Mouse (Mus musculus) neutrophil, adult 5-6 weeks (primary cell): ENCODE data around the gene Cdk4. TPM values are rescaled to one million over a fixed set of nuclear protein-coding genes. Genes with fewer than 3 reads are reported as not detected.
"Not testable (repeated sequence)": the region's sequence is repeated elsewhere in the genome, so short reads cannot be mapped to it uniquely, and the experiment has no call there.

Experiments used
- ATAC-seq: fragments of 151-379, 151-347 bp; 2 replicates; pipeline ENCODE4 v1.8.0; 2017; ENCODE audit warnings: mild to moderate bottlenecking, moderate TSS enrichment; ENCODE audit not compliant: insufficient number of reproducible peaks, poor library complexity, low FRiP score, severe bottlenecking; ENCODE audit errors: extremely low read depth
- total RNA-seq: library from RNA; stranded (forward); fragments of 200-1000 nt; gene quantifications from 2 replicates; pipeline ENCODE4 v1.2.3, GENCODE M21; 2017

Cdk4 gene
- total RNA-seq, 1 experiment from 2014 or later = 31.7 TPM

- peak; percentile 65 for ATAC-seq
Observed at GRCm38 (mm10) chr10:127070190-127071121, 7.1 kb downstream of the Cdk4 start, which contains the start of gene Tspan31. Gene Tspan31 (minus strand): TSS chr10:127070264.

GRCm38 (mm10) chr10:127071203-127071602 is 7.9 kb downstream of the Cdk4 start:
- ATAC-seq = no peak

DNA sequence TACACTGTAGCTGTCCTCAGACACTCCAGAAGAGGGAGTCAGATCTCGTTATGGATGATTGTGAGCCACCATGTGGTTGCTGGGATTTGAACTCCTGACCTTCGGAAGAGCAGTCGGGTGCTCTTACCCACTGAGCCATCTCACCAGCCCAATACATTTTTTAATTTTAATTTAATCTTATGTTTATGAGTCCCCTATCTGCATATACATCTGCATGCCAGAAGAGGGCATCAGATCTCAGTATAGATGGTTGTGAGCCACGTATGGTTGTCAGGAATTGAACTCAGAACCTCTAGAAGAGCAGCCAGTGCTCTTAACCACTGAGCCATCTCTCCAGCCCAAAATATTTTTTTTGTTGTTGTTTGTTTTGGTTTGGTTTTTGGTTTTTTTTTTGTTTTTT is 8.9 kb downstream of the Cdk4 start:
- ATAC-seq = not testable (repeated sequence)

DNA sequence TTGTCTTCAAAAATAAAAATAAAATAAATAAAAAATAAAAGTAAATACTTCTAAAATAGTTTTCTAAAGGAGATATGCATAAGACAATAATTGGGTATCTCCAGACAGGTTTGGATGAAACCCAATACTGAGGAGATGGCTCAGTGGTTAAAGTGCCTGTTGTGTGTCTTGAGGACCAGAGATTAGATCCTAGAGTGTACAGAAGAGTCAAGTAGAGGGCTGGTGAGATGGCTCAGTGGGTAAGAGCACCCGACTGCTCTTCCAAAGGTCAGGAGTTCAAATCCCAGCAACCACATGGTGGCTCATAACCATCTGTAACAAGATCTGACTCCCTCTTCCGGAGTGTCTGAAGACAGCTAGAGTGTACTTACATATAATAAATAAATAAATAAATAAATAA is 9.6 kb downstream of the Cdk4 start:
- ATAC-seq = not testable (repeated sequence)

- ATAC-seq = no peak
Observed at GRCm38 (mm10) chr10:127073981-127074380, 10.6 kb downstream of the Cdk4 start.

DNA sequence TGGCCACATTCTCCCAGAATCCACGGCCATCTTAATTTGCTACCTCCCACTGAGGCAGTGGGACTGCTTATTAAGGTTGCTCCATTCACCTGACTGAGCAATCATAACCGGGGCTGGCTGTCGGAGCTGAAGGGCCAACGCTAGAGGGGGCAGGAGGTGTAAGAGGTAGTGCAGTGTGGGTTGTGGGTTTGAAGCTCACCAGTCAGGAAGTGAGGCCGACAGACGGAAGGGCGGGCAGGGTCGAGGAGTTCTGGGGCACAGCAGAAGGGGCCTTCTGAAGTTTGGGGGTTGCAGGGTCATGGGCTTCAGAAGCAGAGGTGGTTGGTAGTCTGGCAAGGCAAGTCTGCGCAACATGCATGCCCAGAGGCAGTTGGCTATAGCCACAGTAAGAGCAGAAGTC is 11.7 kb downstream of the Cdk4 start, which contains the start of gene Agap2:
Agap2 (plus strand) TSS at position 205 of the 400 bp plus-strand sequence.
- peak; percentile 82 for ATAC-seq

DNA sequence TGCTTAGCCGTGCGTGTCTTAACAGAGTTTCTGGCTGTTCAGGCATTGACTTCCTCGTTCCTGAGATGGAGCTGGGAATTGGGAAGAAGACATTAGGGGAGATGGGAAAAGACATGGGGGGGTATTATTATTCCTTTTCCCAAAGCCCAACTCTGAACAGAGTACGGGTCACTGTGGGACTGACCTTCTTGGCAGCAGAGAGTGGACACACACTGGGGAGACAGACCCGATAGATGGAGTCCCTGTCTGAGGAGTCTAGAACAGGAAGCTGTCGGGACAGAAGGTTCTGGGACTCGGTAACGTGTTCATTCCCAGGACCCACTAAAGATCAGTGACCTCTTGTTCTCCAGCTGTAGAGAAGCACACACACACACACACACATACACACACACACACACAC is 12.3 kb downstream of the Cdk4 start:
- ATAC-seq = no peak

GRCm38 (mm10) chr10:127076082-127076481 is 12.7 kb downstream of the Cdk4 start:
- ATAC-seq = peak; percentile 78

DNA sequence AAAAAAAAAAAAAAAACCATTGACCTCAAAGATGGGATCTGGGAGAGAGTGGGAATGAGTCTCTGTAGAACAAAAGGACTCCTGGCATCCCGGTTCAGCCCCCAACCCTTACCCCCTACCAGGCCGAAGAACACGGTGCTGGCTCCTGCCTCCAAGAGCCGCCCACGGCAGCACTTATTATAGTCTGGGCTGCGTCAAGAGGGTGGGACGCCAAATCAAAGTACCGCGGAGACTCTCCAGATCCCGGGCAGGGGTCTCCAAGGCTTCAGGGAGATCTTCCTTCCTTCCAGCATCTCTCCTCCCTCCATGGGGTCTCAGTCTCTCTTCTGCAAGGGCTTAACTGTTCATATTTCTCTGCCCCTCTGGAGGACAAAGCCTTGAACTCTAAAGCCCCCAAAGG is 14.2 kb downstream of the Cdk4 start:
- ATAC-seq = no peak

- ATAC-seq = no peak
Observed at GRCm38 (mm10) chr10:127078001-127078676, 14.8 kb downstream of the Cdk4 start.

DNA sequence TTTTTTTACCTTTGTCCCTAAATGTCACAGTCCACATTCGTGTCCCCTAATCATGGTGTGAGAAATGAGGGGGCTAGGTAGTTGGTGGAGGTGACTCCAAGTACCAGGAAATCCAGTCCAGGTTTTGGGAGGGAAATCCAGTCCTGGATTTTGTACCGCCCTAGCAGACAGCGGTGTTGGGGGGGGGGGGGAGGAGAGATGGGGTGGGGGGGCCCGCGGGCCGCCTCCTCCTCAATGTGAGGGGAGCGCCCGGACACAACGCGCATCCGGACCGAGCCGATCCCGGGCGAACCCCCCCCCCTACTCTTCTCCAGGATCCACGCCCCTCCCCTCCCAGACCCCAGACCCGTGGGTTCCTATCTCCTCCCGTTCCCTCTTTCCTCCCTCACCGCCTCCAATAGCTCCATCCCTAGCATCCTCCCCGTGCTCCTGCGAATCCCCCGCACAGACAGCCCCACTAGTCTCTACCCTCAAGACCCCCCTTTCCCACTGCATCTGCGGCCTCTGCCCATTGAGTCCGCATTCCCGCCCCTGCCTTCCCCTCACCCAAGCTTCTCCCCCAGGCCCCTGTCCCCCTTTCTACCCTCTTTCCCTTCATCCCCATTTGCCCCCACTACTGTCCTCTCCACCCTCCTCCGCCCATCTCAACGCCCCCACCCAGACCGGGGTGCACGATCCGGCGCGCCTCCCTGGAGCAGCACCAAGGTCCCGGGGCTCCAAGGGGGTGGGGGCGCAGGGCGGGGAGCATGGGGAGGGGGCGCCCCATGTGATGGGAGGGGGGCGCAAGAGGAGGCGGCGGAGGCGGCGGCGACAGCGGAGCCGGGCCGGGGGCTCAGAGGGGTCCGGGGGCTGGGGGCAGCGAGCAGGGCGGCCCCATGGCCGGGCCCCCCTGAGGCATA is 15.6 kb downstream of the Cdk4 start:
- ATAC-seq = no peak

GRCm38 (mm10) chr10:127079665-127080391 is 16.5 kb downstream of the Cdk4 start:
- ATAC-seq = no peak

DNA sequence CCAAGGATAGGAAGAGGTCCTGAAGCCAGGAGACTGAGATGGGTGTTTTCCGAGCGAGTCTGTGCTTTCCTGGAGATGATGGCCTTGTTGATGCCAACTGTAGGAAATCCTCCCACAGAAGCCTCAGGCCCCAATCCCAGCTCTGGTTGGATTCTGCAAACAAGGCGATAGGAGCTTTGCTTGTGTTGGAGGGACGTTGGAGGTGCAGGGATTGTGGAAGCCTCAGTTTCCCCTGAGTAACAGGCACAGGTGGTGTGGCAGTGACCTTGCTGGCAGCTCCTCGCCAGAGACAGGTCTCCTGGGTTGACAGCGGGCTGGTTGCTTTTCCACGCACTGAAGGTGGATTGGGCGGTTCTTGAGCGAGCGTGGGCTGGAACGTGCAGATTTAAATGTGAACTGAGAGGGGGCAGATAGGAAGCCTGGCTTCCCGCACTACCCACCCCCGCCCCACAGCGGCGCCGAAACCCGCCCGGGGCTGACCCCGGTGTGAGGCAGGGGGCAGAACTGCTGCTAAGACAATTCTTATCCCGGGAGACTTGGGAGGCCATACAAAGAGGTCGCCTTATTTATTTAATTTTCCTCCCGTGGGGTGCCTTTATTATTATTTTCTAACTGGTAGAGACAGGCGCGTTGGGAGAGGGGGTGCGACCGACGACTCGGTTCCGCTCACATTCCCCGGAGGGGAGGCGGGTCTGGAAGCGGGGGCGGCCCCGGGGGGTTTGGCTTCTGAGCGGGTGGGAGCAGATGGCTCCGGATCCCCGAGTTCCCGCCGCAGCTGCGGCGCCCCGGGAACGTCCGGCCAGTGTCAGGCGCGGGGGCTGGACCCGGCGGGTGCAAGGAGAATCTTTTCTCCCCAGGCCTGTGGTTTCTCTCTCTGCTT is 17.8 kb downstream of the Cdk4 start:
- no peak for ATAC-seq

DNA sequence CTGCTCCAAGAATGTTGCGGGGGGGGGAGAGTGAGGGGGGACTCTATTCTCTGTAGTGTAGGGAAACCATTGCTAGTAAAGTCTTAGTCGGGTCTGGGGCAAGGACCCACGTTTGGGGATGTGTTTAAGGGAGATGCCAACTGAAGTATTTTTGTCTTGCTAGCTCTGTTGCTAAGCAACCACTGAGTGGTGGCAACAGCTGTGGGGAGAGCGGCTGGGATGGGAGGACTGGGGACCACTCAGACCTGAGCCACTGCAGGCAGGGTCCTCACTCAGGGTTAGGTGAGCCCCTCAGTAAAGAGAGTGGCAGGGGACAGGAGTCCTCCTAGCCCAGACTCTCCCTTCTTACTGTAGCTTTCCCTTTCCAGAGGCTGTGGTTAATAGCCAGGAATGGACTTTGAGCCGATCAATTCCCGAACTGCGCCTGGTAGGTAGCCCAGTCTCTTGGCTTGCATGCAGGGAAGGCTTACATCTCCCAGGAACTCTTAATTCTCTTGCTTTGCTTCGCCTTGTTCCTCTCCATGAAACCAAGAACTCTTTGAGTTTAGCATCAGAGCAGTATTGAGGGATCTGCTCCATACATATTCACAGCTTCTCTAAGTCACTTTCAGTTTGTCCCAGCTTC is 18.8 kb downstream of the Cdk4 start:
- ATAC-seq = no peak

DNA sequence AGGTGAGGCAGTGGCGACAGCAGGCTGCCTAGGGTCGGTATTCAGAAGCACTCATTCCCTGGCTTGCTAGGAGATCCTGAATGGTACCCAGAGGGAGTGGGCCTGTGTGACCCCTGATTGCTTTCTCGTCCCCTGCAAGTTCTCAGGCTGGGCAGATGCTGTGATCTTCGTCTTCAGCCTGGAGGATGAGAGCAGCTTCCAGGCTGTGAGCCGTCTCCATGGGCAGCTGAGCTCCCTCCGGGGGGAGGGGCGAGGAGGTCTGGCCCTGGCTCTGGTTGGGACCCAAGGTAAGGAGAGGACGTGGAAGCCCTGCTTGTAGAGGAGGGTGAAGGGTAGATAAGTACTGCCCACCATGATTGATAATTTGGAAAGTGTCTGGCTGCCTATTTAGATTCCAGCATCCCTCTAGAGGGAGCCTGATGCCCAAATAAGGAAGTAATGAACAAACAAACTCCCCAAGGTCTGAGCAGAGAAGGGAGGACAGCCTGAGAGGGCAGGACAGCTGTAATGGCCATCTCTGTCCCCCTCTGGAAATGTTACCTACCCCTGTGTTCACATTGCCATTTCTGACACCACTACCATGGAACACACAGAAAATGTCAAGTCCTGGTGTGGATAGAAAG is 20.1 kb downstream of the Cdk4 start:
- ATAC-seq = no peak

DNA sequence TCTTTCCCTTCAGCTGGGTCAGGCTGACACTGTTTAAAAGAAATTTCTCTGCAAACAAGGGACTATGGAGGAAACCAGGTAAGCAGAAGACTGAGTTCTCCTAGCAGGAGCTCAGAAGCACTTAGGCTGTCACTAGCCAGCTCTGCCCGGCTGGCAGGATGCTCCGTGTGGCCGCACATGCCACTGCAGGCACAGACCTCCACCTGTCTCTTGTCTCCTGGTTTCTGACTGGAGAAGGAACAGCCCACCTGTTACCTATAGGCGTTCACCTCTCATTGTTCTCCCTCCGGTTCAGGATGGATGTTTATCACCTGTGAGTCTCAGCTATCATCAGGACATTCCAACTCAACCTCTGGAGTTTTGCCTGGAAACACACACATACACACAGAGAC is 20.6 kb downstream of the Cdk4 start:
- no peak for ATAC-seq

DNA sequence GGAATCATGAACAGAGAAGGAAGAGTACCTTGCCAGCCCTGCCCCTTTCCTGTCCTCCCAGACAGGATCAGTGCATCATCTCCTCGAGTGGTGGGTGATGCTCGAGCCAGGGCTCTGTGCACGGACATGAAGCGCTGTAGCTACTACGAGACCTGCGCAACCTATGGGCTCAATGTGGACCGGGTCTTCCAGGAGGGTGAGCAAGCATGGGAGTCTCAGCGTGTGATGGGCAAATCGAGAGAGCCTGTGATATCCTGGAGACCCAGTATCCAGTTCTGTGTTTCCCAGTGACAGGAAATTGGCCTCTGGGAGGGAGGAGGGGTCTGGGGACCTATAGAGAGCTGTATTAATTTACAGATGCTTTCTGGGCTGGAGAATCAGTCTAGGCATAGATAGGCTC is 21.7 kb downstream of the Cdk4 start:
- ATAC-seq = no peak
